Mouse (Mus musculus): ENCODE measurements around the gene Adcyap1r1.
A peak's percentile ranks its signal among the peaks of the same experiment; 100 is the strongest.

Adcyap1r1 gene

DNA sequence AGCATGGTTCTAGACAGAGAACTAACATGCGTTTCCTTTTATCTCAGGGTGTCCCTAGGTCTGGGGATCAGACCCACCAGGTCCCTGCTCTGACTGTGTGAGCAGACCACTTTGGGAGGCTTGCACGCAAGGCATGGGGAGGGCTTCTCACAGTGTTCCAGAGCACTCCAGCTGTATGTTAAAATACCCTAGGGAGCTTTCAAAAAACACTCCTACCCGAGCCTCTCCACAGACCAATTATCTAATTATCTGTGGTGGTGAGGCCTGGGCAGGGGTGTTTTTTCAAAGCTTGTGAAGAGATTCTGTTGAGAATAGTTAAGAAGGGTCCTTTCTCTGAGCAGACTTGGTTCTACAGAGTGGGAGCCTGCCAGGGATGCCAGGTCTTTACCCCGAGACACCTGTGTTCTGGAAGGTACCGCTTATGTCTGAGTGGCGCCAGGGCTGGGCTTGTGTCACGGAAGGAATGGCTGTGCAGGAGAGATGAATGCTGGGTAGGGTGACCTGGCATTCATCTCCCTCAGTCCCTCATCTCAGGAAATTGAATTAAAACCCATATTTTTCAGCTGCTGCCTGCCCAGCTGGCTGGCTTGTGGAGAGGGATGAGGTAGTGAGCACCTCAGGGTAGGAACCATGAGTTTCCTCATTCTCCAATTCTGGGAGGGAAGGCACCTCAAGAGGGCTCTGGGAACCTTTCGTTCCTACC is 2.7 kb upstream of the Adcyap1r1 start:
- no peak for DNase-seq

DNA sequence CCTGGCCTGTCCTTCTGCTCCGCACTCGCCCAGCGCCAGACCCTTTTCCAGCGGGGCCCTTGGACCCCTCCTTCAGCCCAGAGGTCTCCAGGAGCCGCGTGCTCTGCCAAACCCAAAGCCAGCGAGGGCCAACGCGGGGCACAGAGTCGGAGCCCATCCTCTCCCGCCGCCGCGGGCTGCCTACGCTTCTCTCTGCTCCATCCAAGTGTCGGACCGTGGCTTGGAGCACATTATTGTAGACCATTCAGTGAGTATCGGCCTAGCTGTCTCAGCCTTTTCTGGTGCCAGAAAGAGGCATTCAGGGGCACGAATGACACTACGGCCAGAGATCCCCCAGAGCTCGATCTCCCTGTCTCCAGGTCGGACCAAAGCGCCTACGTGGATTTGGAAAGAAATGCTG is 603 bp downstream of the Adcyap1r1 start:
- DNase-seq, result no peak

DNA sequence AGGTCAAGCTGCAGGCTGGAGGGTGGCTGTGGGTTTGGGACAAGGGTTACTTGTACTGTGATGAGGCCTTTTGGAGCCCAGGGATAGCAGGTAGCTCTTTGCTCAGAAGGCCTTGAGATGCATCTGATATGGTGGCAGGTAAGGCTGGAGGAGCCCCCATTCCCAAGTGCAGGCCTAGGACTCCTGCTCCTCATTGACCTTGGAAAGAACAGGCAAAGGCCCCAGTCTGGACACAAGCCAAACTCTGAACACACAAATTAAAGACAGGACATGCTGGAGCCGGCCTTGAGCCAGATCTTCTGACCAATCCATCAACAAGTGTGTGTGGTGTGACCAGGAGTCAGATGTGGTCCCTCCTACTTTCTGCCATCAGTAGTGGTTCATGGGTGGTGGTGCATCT is 1.8 kb downstream of the Adcyap1r1 start:
- no peak for DNase-seq

DNA sequence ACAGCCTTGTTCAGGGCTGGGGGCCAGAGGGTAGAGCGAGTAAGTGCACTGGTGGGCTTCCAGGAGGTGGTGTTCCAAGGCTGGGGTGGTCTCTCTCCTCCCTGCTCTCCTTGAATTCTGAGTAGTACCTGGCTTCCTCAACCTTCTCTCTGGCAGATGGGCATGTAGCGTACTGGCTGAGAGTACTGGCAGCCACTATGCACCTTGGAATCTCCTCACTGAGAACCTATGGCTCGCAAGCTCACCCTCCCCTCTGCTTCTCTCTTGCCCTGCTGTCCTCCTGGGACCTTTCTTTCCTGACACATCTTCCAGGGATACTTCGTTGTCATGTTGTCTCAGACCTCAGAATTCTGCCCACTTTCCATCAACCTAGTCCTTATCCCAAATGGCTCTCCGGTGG is 3.9 kb downstream of the Adcyap1r1 start:
- DNase-seq, result no peak

GRCm38 (mm10) chr6:55457727-55458126 is 5.9 kb downstream of the Adcyap1r1 start:
- DNase-seq, result peak; percentile 18

DNA sequence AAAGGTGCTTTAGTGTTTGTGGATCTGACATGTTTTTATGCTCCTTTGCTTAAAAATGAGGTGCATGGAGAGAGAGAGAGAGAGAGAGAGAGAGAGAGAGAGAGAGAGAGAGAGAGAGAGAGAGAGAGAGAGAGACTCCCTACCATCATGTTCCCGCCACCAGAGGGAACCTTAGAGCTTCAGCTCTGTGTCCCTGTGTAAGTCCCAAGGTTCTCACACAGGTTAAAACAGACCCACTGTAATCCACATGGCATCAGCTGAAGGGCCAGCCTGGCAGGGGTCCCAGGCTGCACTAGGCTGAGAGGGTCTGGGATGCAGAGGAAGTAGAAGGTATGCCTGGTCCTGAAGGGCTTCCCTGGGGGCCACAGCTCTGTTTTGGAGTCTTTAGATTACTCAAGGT is 6.4 kb downstream of the Adcyap1r1 start:
- DNase-seq, result no peak

GRCm38 (mm10) chr6:55459545-55460397 is 8.0 kb downstream of the Adcyap1r1 start:
- DNase-seq, result no peak

DNA sequence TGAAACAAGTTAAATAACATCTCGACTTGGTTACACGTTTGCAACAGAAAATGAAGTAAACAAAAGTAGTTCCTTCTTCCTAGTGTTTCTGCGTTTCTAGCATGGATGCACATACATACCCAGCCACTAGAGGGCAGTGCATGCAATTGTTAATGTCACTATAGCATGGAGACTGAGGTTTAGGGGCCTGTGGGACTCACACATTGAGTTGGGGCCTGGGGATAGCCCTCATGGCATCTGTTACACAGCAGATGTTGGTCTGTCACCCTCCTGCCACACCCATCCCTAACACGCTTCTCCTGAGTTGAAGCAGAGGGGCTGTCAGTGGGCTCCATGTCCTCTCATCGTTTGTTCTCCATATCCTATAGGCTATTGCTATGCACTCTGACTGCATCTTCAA is 9.4 kb downstream of the Adcyap1r1 start:
- DNase-seq, result peak; percentile 35

DNA sequence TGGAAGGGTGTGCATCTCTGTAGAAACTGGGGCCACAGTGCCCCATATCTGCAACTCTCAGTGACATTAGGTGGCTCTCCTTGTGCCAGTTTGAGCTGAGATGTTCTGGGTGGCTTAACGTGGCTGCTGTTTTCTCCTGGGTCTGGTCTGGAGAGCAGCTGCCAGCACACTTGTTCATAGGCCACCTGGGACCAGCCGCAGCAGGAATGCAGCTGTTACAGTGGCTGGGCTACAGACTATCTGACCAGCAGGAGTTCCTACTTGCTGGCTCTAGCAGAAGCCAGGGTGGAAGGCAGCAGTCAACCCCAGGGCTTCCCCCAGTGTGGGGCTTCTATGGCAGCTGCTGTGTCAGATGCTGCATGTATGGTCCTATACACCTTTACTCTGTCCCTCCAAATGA is 9.9 kb downstream of the Adcyap1r1 start:
- no peak for DNase-seq

GRCm38 (mm10) chr6:55462394-55462793 is 10.6 kb downstream of the Adcyap1r1 start:
- no peak for DNase-seq

GRCm38 (mm10) chr6:55463966-55464365 is 12.2 kb downstream of the Adcyap1r1 start:
- no peak for DNase-seq

DNA sequence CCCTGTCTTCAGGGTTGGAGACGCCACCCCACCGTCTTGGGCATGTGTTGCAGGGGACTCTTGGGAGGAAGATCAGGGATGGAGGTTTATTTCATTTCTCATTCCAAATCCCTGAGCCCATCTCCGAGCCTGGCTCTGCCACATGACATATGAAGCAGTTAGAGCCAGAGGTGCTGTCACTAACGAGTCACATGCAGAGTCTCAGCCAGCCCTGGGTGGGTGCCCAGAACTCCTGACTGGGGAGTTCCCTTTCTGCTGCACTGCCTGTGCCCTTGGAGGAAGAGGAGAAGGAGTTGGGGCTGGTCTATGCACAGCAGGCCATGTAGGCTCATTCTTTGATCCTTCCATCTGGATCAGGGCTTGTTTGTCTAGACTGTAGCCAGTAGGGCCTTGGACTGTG is 13.5 kb downstream of the Adcyap1r1 start:
- DNase-seq, result no peak

DNA sequence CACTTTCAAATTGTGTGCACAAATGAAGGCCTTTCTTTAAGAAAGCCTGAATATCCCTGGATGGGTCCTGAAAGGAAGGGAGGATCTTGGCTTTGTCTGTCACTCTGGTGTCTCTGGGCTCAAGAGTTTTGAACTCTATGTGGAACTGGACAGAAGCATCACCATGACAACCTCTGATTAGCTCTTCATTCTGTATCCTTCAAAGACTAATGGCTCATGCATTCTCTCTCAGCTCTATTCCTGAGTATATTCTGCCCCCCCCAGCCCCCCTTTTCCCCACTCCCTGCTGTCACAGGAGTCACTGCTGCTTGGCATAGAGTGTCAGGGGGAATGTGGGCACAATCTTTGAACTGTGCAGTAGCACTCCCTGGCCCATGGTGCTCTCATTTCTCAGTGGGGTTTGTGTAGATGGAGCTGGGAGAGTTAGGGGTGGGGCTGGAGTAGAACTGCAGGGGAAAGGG is 14.6 kb downstream of the Adcyap1r1 start:
- no peak for DNase-seq

DNA sequence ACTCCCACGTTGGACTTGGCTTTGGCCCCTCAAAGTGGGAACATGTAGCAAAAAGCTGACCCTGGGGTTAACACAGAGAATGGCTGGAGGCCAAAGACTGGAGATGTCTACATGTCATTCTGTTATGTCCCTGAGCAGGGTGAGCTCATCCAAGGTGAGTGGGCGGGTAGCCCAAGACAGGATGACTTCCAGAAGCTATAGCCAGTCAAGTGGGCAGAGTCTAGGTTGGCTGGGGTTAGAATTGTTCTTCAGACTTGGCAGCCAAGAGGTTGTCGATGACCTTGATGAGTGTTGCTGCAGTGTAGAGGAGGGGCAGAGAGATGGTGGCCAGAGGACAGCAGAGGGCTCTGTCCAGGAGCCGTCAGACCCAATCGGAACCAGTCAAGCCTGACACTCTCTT is 18.9 kb downstream of the Adcyap1r1 start:
- no peak for DNase-seq

- DNase-seq, result no peak
These were observed 20.6 kb downstream of the Adcyap1r1 start for GRCm38 (mm10) chr6:55472381-55472780.

- DNase-seq, result no peak
These were observed 29.2 kb downstream of the Adcyap1r1 start for GRCm38 (mm10) chr6:55480988-55481387.

- no peak for DNase-seq
These were observed 30.7 kb downstream of the Adcyap1r1 start for GRCm38 (mm10) chr6:55482471-55482870.

DNA sequence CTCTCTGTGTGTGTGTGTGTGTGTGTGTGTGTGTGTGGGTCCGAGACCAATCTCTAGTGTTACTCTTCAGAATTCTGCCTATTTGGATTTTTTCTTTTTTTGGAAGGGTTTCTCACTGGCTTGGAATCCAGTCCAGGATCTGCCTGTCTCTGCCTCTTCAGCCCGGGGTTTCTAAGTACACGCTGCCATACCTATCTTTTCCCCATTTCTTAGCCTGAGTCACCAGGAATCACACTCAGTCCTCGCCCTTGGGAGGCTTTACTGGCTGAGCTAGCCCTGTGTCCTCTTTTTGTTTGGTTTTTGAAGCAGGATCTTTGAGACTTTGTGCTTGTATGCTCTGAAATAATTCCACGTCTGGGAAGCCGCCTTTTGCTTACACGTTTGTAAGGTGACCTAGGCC is 31.6 kb downstream of the Adcyap1r1 start:
- DNase-seq, result no peak

DNA sequence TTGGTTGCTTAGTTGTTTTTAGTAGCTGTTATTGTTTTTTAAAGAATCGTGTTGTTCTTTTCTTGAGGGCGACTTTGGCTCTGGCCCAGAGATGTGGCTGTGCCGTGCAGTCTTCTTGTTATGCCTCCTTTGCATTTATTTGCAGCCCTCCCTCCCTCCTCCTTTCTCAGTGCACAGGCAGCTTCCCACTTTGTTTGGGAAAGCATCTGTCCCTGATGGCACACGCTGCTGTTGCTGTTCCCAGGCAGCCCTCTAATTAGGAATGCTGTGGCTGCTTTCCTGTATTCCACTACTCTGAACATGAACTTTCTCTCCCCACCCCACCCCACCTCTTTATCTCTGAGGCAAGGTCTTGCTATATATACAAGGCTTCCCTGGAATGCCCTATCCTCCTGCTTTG is 32.4 kb downstream of the Adcyap1r1 start:
- DNase-seq, result peak; percentile 35

GRCm38 (mm10) chr6:55485216-55485615 is 33.4 kb downstream of the Adcyap1r1 start:
- peak; percentile 35 for DNase-seq

DNA sequence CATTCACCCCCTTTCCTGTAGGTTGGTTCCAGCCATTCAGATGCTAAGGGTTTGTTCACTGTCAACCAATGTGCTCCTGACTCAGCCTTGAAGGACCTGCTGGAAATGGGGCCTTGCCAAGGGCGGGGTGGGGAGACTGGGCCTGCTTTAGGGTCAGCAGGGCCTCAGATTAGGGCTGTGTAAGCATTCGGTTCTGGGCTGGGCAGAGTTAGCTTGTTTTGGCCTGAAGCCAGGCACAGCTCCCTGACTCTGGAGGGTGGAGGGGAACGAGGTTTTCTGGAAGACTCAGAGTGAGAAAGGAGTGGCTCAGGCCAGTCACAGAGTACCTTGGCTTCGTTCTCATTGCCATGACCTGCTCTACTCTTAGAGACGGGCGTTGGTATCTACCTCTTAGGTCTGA is 35.9 kb downstream of the Adcyap1r1 start:
- no peak for DNase-seq

- DNase-seq, result no peak
These were observed 44.4 kb downstream of the Adcyap1r1 start for GRCm38 (mm10) chr6:55496201-55496600.

GRCm38 (mm10) chr6:55498753-55499152 is 47.0 kb downstream of the Adcyap1r1 start:
- no peak for DNase-seq

- DNase-seq, result no peak
These were observed 49.3 kb downstream of the Adcyap1r1 start for GRCm38 (mm10) chr6:55501061-55501460.
